Comparison of ENCODE assay signal across 8 mouse cellular contexts in the genomic region with DNA sequence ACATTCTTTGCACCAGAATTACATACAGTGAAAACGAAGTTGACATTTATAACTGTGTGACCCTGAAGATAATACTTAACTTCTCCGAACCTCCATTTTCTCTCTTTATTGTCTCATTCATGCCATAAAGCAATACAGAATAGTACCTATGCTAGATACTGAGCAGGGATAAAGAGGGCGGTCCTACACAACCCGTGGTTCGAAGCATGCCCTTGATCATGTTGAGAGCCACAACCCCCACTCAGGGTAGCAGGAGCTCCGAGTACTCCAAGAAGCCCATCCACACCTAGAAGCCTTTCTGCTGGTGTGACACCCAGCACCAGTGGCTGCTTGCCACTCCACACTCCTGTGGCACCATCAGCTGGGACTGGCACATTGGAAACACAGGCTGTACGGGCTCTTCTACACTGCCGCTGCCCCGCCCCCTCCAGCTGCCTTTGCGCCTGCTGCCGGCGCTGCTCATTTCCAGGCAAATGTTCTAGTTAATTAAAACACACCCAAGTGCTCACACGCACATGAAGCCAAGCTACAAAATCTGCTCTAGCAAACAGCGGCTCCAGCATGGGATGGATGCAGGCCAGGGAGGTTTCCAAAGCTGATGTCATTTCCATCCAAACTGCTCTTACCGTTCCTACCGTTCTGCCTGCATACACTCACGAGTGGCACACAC.
A peak's percentile ranks its signal among the peaks of the same experiment; 100 is the strongest.
DNase-seq lines count a peak whose midpoint lies in the region; ATAC-seq and TF ChIP-seq lines count a peak whose summit lies in the region.

No protein-coding gene starts in this region.

- peak; percentile 79 for ATAC-seq in hindbrain, embryonic 16.5 days
- no peak for ATAC-seq in liver, embryonic 11.5 days (replicated peaks; ENCODE audit: low FRiP score)
- ATAC-seq in CD4-positive, CD25-positive, alpha-beta regulatory T cell, adult 4 months: no peak

- TF ChIP-seq CTCF in brain, embryonic 14.5 days (IDR thresholded peaks at IDR 0.05; ENCODE audit: borderline replicate concordance, extremely low read depth, insufficient read depth, insufficient read length): no peak

- TF ChIP-seq POLR2A in brain, embryonic 14.5 days (IDR thresholded peaks at IDR 0.05; ENCODE audit: borderline replicate concordance, extremely low read depth, insufficient read depth, insufficient read length, poor library complexity, severe bottlenecking): no peak

- WGBS in hindbrain, embryonic 16.5 days: 46% methylated on average over 17 of the region's 17 CpGs
- 89% methylated on average over 17 of the region's 17 CpGs for WGBS in limb, embryonic 10.5 days
- WGBS in liver, embryonic 11.5 days: 82% methylated on average over 17 of the region's 17 CpGs

- H3K4me2 ChIP-seq in hindbrain, embryonic 16.5 days (ENCODE audit: low read length): peak overlapping the region; percentile 6
- no peak overlapping the region for H3K4me2 ChIP-seq in liver, embryonic 11.5 days

- no peak overlapping the region for H3K4me3 ChIP-seq in hindbrain, embryonic 16.5 days (ENCODE audit: low read length)
- H3K4me3 ChIP-seq in limb, embryonic 10.5 days: no peak overlapping the region
- no peak overlapping the region for H3K4me3 ChIP-seq in liver, embryonic 11.5 days (ENCODE audit: low read depth, low read length)

- H3K36me3 ChIP-seq in hindbrain, embryonic 16.5 days (ENCODE audit: control insufficient read depth, insufficient read depth, low read length): no peaks in the 10 kb centered on the region
- peaks cover 19% of the 10 kb centered on the region for H3K36me3 ChIP-seq in limb, embryonic 10.5 days
- no peaks in the 10 kb centered on the region for H3K36me3 ChIP-seq in liver, embryonic 11.5 days (ENCODE audit: control insufficient read depth, insufficient read depth, low read length)

- no peaks in the 10 kb centered on the region for H3K27me3 ChIP-seq in hindbrain, embryonic 16.5 days (replicated peaks; ENCODE audit: control insufficient read depth, insufficient read depth, low read length)
- H3K27me3 ChIP-seq in limb, embryonic 10.5 days (ENCODE audit: low read depth, poor library complexity, severe bottlenecking): no peaks in the 10 kb centered on the region
- no peaks in the 10 kb centered on the region for H3K27me3 ChIP-seq in liver, embryonic 11.5 days (replicated peaks; ENCODE audit: control insufficient read depth, insufficient read depth, low read length)

- H3K9me3 ChIP-seq in hindbrain, embryonic 16.5 days (ENCODE audit: control insufficient read depth, low read length): no peaks in the 10 kb centered on the region
- no peaks in the 10 kb centered on the region for H3K9me3 ChIP-seq in limb, embryonic 10.5 days (replicated peaks)
- H3K9me3 ChIP-seq in liver, embryonic 11.5 days (ENCODE audit: control insufficient read depth, low read length): no peaks in the 10 kb centered on the region

- no peak overlapping the region for H3K9ac ChIP-seq in hindbrain, embryonic 16.5 days (ENCODE audit: low read depth, low read length)
- no peak overlapping the region for H3K9ac ChIP-seq in liver, embryonic 11.5 days (ENCODE audit: low read depth, low read length)

- peak overlapping the region; percentile 65 for H3K27ac ChIP-seq in hindbrain, embryonic 16.5 days (ENCODE audit: low read depth, low read length)
- peak overlapping the region; percentile 36; the same call in 1 of the 2 replicates for H3K27ac ChIP-seq in limb, embryonic 10.5 days
- H3K27ac ChIP-seq in liver, embryonic 11.5 days (ENCODE audit: low read depth, low read length): no peak overlapping the region

- DNase-seq in MN1 (ENCODE audit: low spot score): peak; percentile 79
- DNase-seq in brain, embryonic 14.5 days (ENCODE audit: low read depth): peak; percentile 97
- DNase-seq in frontal cortex, postnatal 10 days (ENCODE audit: low spot score in 2 of 2): peak; percentile 66 to 76
- no peak for DNase-seq in limb, embryonic 10.5 days (ENCODE audit: low spot score)
- DNase-seq in right cerebral cortex, postnatal 4 days: peak; percentile 82
- DNase-seq in liver, embryonic 11.5 days (ENCODE audit: low spot score): no peak

- H3K4me1 ChIP-seq in hindbrain, embryonic 16.5 days (ENCODE audit: control insufficient read depth, insufficient read depth, low read depth, low read length): peaks cover 12% of the 10 kb centered on the region
- H3K4me1 ChIP-seq in limb, embryonic 10.5 days: peaks cover 43% of the 10 kb centered on the region
- no peaks in the 10 kb centered on the region; the same call in 1 of the 2 replicates for H3K4me1 ChIP-seq in liver, embryonic 11.5 days (replicated peaks; ENCODE audit: control insufficient read depth, insufficient read depth, low read length)

Comparison
In these comparisons a context has a peak if more than half of its experiments do, and no peak if none do; other contexts are left out.
1. DNase-seq: peak in MN1 (single experiment), brain, embryonic 14.5 days (single experiment), frontal cortex, postnatal 10 days (2 of 2) and right cerebral cortex, postnatal 4 days (single experiment); none in limb, embryonic 10.5 days (single experiment) and liver, embryonic 11.5 days (single experiment).